Mouse (Mus musculus) intestine, embryonic 16.5 days (tissue): ENCODE results near the gene Gm6370. TPM values are rescaled to one million over a fixed set of nuclear protein-coding genes. Genes with fewer than 3 reads are reported as not detected.
"Not testable (repeated sequence)": the region's sequence is repeated elsewhere in the genome, so short reads cannot be mapped to it uniquely, and the experiment has no call there.

Experiments
- ATAC-seq: fragments of 200-750 bp; cut with Nextera tagmentation; 2 replicates; pipeline ENCODE4 v1.8.0; 2017; ENCODE audit warnings: moderate TSS enrichment, moderate library complexity
- H3K27ac ChIP-seq: fragments of 300-500 bp; sonication (generic); 2 replicates; pipeline ENCODE4 v1.5.1; 2014; ENCODE audit warnings: mild to moderate bottlenecking, low read length
- H3K27me3 ChIP-seq: fragments of 300-500 bp; sonication (generic); replicated peaks from 2 replicates; pipeline ENCODE4 v1.6.1; 2014; ENCODE audit warnings: low read length, control low read depth, mixed read lengths; ENCODE audit not compliant: control insufficient read depth, insufficient read depth
- H3K36me3 ChIP-seq: fragments of 300-500 bp; sonication (generic); 2 replicates; pipeline ENCODE4 v1.6.1; 2014; ENCODE audit warnings: low read length, control low read depth; ENCODE audit not compliant: control insufficient read depth, insufficient read depth
- H3K4me1 ChIP-seq: fragments of 300-500 bp; sonication (generic); 2 replicates; pipeline ENCODE4 v1.6.1; 2014; ENCODE audit warnings: low read length, control low read depth, mixed read lengths; ENCODE audit not compliant: control insufficient read depth, insufficient read depth
- H3K4me2 ChIP-seq: fragments of 300-500 bp; sonication (generic); 2 replicates; pipeline ENCODE4 v1.6.1; 2014; ENCODE audit warnings: low read depth, low read length, control low read depth
- H3K4me3 ChIP-seq: fragments of 300-500 bp; sonication (generic); 2 replicates; pipeline ENCODE4 v1.5.1; 2014; ENCODE audit warnings: mild to moderate bottlenecking, low read length
- H3K9ac ChIP-seq: fragments of 300-500 bp; sonication (generic); 2 replicates; pipeline ENCODE4 v1.6.1; 2014; ENCODE audit warnings: low read depth, low read length
- H3K9me3 ChIP-seq: fragments of 300-500 bp; sonication (generic); 2 replicates; pipeline ENCODE4 v1.6.1; 2016; ENCODE audit warnings: low read length, control low read depth; ENCODE audit not compliant: control insufficient read depth
- WGBS: fragments of 180-500 bp; shearing (Covaris S2); extraction: QIAGEN DNeasy Blood & Tissue Kit; methylation state at CpG from one replicate; pipeline ENCODE4 v1.1.7; 2014; 5-methylcytosine and 5-hydroxymethylcytosine counted together
- polyA plus RNA-seq: library from polyadenylated mRNA; unstranded; fragments of >200 nt; fragmentation: Nextera tagmentation; extraction: Ambion mirVana; gene quantifications from 2 replicates; pipeline ENCODE4 v1.2.1, GENCODE M21; 2015

Gm6370 gene
- polyA plus RNA-seq, 1 experiment from 2014 or later: not detected

- no peaks in the 10 kb centered on the region for H3K27me3 ChIP-seq
- no peak overlapping the region for H3K4me3 ChIP-seq
- WGBS: 88% methylated on average over 12 of the region's 12 CpGs
- no peak overlapping the region for H3K9ac ChIP-seq
- no peaks in the 10 kb centered on the region for H3K9me3 ChIP-seq
- H3K36me3 ChIP-seq: no peaks in the 10 kb centered on the region
- no peaks in the 10 kb centered on the region for H3K4me1 ChIP-seq
- no peak overlapping the region for H3K27ac ChIP-seq
- no peak for ATAC-seq
- no peak overlapping the region for H3K4me2 ChIP-seq
Measured at GRCm38 (mm10) chr5:146471821-146472220, 19.3 kb upstream of the Gm6370 start.

DNA sequence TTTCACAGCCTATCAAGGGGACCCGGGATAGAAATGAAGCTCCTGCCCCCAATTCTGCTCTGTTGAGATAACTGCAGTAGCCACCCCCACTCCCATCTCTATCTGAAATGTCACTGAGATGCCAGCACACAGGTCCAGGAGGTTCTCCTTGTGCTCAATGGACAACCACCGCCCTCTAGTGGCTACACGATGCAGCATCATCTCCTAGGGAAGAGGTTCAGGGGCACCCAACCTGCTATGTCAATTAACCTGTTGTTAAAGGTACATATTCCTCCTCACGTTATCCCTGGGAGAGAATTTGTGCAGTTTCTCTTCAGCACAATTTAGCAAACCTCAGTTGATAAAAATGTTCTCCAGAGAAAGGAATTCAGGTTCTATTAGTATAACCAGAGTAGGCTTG is 11.6 kb upstream of the Gm6370 start:
- H3K9ac ChIP-seq, H3K36me3 ChIP-seq, H3K4me1 ChIP-seq, H3K9me3 ChIP-seq, ATAC-seq, H3K27me3 ChIP-seq, H3K4me3 ChIP-seq, H3K27ac ChIP-seq, H3K4me2 ChIP-seq: not testable (repeated sequence)
- 3% methylated on average over 4 of the region's 4 CpGs for WGBS

- ATAC-seq, H3K4me1 ChIP-seq, H3K9me3 ChIP-seq, H3K36me3 ChIP-seq, H3K4me3 ChIP-seq, H3K9ac ChIP-seq, H3K4me2 ChIP-seq, H3K27ac ChIP-seq, H3K27me3 ChIP-seq: not testable (repeated sequence)
- no CpG with 5 or more reads among the region's 3 CpGs for WGBS
Measured at GRCm38 (mm10) chr5:146481665-146482064, 9.5 kb upstream of the Gm6370 start, which contains the start of gene Gm6408. Gene Gm6408, plus strand, starts transcription at chr5:146481965.

DNA sequence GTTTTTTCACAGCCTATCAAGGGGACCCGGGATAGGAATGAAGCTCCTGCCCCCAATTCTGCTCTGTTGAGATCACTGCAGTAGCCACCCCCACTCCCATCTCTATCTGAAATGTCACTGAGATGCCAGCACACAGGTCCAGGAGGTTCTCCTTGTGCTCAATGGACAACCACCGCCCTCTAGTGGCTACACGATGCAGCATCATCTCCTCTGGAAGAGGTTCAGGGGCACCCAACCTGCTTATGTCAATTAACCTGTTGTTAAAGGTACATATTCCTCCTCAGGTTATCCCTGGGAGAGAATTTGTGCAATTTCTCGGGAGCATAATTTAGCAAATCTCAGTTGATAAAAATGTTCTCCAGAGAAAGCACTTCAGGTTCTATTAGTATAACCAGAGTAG is 2.2 kb upstream of the Gm6370 start:
- not testable (repeated sequence) for H3K4me3 ChIP-seq, H3K4me1 ChIP-seq, H3K27me3 ChIP-seq, H3K9me3 ChIP-seq, H3K27ac ChIP-seq, H3K36me3 ChIP-seq, H3K4me2 ChIP-seq, H3K9ac ChIP-seq, ATAC-seq
- 13% methylated on average over 3 of the region's 4 CpGs for whole genome bisulfite sequencing

GRCm38 (mm10) chr5:146502099-146502498 is 10.9 kb downstream of the Gm6370 start, which contains the start of gene 4930449I24Rik:
Gene 4930449I24Rik, plus strand, starts transcription at chr5:146502399.
- H3K4me3 ChIP-seq, ATAC-seq, H3K4me2 ChIP-seq, H3K4me1 ChIP-seq, H3K27me3 ChIP-seq, H3K9me3 ChIP-seq, H3K27ac ChIP-seq, H3K36me3 ChIP-seq, H3K9ac ChIP-seq: not testable (repeated sequence)
- no CpG with 5 or more reads among the region's 5 CpGs for WGBS

DNA sequence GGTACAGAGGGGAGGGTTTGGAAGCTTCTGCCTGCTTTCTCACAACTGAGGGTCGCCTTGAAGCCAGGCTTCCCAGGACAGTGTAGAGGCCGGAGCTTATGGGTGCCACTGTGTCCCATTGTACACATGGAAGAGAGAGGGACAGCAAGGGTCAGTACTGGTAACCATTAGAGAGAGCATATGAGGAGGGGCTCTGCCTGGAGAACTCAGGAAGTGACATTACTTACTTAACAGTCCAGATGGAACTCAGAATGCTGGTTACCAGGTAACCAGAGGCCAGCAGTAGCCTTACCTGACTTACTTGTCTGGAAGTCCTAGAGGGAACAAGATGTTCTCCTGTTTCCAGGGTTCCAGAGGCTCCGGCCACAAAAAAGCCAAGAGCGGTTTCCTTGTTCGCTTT is 22.7 kb downstream of the Gm6370 start, which contains the start of gene Gm3402:
Gene Gm3402 (plus strand): TSS at position 301 of the 400 bp plus-strand sequence.
- not testable (repeated sequence) for H3K9me3 ChIP-seq, H3K27me3 ChIP-seq, H3K9ac ChIP-seq, H3K27ac ChIP-seq, ATAC-seq, H3K4me2 ChIP-seq, H3K4me1 ChIP-seq, H3K36me3 ChIP-seq, H3K4me3 ChIP-seq
- WGBS: no CpG with 5 or more reads among the region's 5 CpGs

DNA sequence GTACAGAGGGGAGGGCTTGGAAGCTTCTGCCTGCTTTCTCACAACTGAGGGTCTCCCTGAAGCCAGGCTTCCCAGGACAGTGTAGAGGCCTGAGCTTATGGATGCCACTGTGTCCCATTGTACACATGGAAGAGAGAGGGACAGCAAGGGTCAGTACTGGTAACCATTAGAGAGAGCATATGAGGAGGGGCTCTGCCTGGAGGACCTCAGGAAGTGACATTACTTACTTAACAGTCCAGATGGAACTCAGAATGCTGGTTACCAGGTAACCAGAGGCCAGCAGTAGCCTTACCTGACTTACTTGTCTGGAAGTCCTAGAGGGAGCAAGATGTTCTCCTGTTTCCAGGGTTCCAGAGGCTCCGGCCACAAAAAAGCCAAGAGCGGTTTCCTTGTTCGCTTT is 34.3 kb downstream of the Gm6370 start, which contains the start of gene Gm3404:
Gene Gm3404 (plus strand): TSS at position 301 of the 400 bp plus-strand sequence.
- H3K27me3 ChIP-seq, H3K9me3 ChIP-seq, H3K4me2 ChIP-seq, H3K9ac ChIP-seq, H3K4me3 ChIP-seq, H3K27ac ChIP-seq, H3K4me1 ChIP-seq, ATAC-seq, H3K36me3 ChIP-seq: not testable (repeated sequence)
- 92% methylated on average over 2 of the region's 3 CpGs for whole genome bisulfite sequencing

- H3K4me3 ChIP-seq, H3K27me3 ChIP-seq, H3K27ac ChIP-seq, H3K9me3 ChIP-seq, ATAC-seq, H3K4me1 ChIP-seq, H3K9ac ChIP-seq, H3K36me3 ChIP-seq, H3K4me2 ChIP-seq: not testable (repeated sequence)
- WGBS: 93% methylated on average over 2 of the region's 3 CpGs
Measured at GRCm38 (mm10) chr5:146537347-146537746, 46.2 kb downstream of the Gm6370 start, which contains the start of gene Gm3409. Gene Gm3409, plus strand, starts transcription at chr5:146537647.
